Comparison of ENCODE assay signal across 28 mouse cellular contexts in genomic region chr16:32406671-32407070, GRCm38 (mm10). TPM values are rescaled to one million over a fixed set of nuclear protein-coding genes. Genes with fewer than 3 reads are reported as not detected.
DNase-seq lines count a peak whose midpoint lies in the region; ATAC-seq lines count a peak whose summit lies in the region.
"Had no signal": no experiment of that assay in that cellular context is flagged by ENCODE, and none has a peak within 500 bp of the region (broad histone marks: within the 10 kb centered on the region; RNA-seq: fewer than 3 reads in every experiment).

No protein-coding gene starts in this region.

- peak; percentile 15 for DNase-seq in embryo, embryonic 11 days
- no peak for DNase-seq in embryo, embryonic 9.5 days (ENCODE audit: extremely low spot score)
- no peak for DNase-seq in limb, embryonic 10.5 days (ENCODE audit: low spot score)
- DNase-seq in NIH3T3 (ENCODE audit: low read depth), result peak; percentile 53
- DNase-seq in embryonic facial prominence, embryonic 11.5 days (ENCODE audit: low spot score), result peak; percentile 74
- DNase-seq in adrenal gland, adult 2 months, result no peak
- DNase-seq in adrenal gland, adult 8-10 months, result no peak
- DNase-seq: adrenal gland, postnatal 14 days; adrenal gland, postnatal 36 days; B cell, adult 2 months; cerebellum, adult 11-12 months; cerebellum, adult 2 months; cerebellum, adult 9-10 months; cerebellum, postnatal 10 days; cerebellum, postnatal 25 days had no signal

- H3K4me1 ChIP-seq in limb, embryonic 12.5 days (replicated peaks), result 0 out of 2 replicates have a peak, but pooled peaks cover 5% of the 10 kb centered on the region
- H3K4me1 ChIP-seq in limb, embryonic 10.5 days, result peaks cover 12% of the 10 kb centered on the region
- H3K4me1 ChIP-seq in embryonic facial prominence, embryonic 11.5 days (ENCODE audit: control insufficient read depth, insufficient read depth, low read length), result no peaks in the 10 kb centered on the region
- H3K4me1 ChIP-seq: embryonic facial prominence, embryonic 15.5 days; forebrain, embryonic 10.5 days; forebrain, embryonic 12.5 days had no signal

- H3K9ac ChIP-seq in limb, embryonic 12.5 days (replicated peaks), result no peak overlapping the region
- no peak overlapping the region for H3K9ac ChIP-seq in embryonic facial prominence, embryonic 11.5 days (replicated peaks; ENCODE audit: low read length)
- H3K9ac ChIP-seq: embryonic facial prominence, embryonic 13.5 days; embryonic facial prominence, embryonic 15.5 days; forebrain, embryonic 12.5 days had no signal

- ATAC-seq in limb, embryonic 12.5 days (ENCODE audit: insufficient number of reproducible peaks, insufficient read depth, low FRiP score, low TSS enrichment, low read depth), result no peak
- ATAC-seq in embryonic facial prominence, embryonic 11.5 days (replicated peaks; ENCODE audit: insufficient number of reproducible peaks, low FRiP score, low TSS enrichment, low read depth), result no peak
- ATAC-seq: CD4-positive, CD25-positive, alpha-beta regulatory T cell, adult 4 months; forebrain, embryonic 14.5 days; forebrain, embryonic 16.5 days had no signal

- WGBS in limb, embryonic 12.5 days, result 40% methylated on average over 6 of the region's 6 CpGs
- 67% methylated on average over 6 of the region's 6 CpGs for WGBS in limb, embryonic 10.5 days
- WGBS in embryonic facial prominence, embryonic 11.5 days, result 33% methylated on average over 6 of the region's 6 CpGs

- no peak overlapping the region for H3K4me3 ChIP-seq in limb, embryonic 12.5 days (replicated peaks)
- H3K4me3 ChIP-seq in limb, embryonic 10.5 days, result no peak overlapping the region
- no peak overlapping the region for H3K4me3 ChIP-seq in embryonic facial prominence, embryonic 11.5 days (ENCODE audit: low read depth, low read length)
- H3K4me3 ChIP-seq: embryonic facial prominence, embryonic 13.5 days; embryonic facial prominence, embryonic 15.5 days; erythroblast, embryonic 14.5 days; forebrain, embryonic 10.5 days; forebrain, embryonic 12.5 days had no signal

- 0 out of 2 replicates have a peak overlapping the region, but pooled peaks have one; percentile 4 for H3K27ac ChIP-seq in limb, embryonic 12.5 days
- H3K27ac ChIP-seq in limb, embryonic 10.5 days, result no peak overlapping the region
- H3K27ac ChIP-seq in embryonic facial prominence, embryonic 11.5 days (replicated peaks; ENCODE audit: low read depth, low read length), result no peak overlapping the region
- H3K27ac ChIP-seq: embryonic facial prominence, embryonic 13.5 days; embryonic facial prominence, embryonic 15.5 days; forebrain, embryonic 10.5 days; forebrain, embryonic 12.5 days had no signal

- no peaks in the 10 kb centered on the region for H3K27me3 ChIP-seq in limb, embryonic 12.5 days
- H3K27me3 ChIP-seq in limb, embryonic 10.5 days (ENCODE audit: low read depth, poor library complexity, severe bottlenecking), result no peaks in the 10 kb centered on the region
- no peaks in the 10 kb centered on the region for H3K27me3 ChIP-seq in embryonic facial prominence, embryonic 11.5 days (ENCODE audit: control insufficient read depth, insufficient read depth, low read length)
- H3K27me3 ChIP-seq: CH12.LX; embryonic facial prominence, embryonic 13.5 days; embryonic facial prominence, embryonic 15.5 days; forebrain, embryonic 12.5 days had no signal

- no peaks in the 10 kb centered on the region for H3K36me3 ChIP-seq in limb, embryonic 12.5 days
- no peaks in the 10 kb centered on the region for H3K36me3 ChIP-seq in limb, embryonic 10.5 days
- no peaks in the 10 kb centered on the region for H3K36me3 ChIP-seq in embryonic facial prominence, embryonic 11.5 days (replicated peaks; ENCODE audit: control insufficient read depth, insufficient read depth, low read depth, low read length)
- H3K36me3 ChIP-seq: embryonic facial prominence, embryonic 13.5 days; embryonic facial prominence, embryonic 15.5 days; forebrain, embryonic 10.5 days; forebrain, embryonic 12.5 days; G1E had no signal

- H3K4me2 ChIP-seq in limb, embryonic 12.5 days, result no peak overlapping the region
- H3K4me2 ChIP-seq in embryonic facial prominence, embryonic 11.5 days (ENCODE audit: low read depth, low read length), result no peak overlapping the region
- H3K4me2 ChIP-seq: embryonic facial prominence, embryonic 13.5 days; embryonic facial prominence, embryonic 15.5 days; forebrain, embryonic 12.5 days had no signal

- H3K9me3 ChIP-seq in limb, embryonic 12.5 days, result no peaks in the 10 kb centered on the region
- no peaks in the 10 kb centered on the region for H3K9me3 ChIP-seq in limb, embryonic 10.5 days (replicated peaks)
- H3K9me3 ChIP-seq in embryonic facial prominence, embryonic 11.5 days (replicated peaks; ENCODE audit: control insufficient read depth, low read length), result no peaks in the 10 kb centered on the region
- H3K9me3 ChIP-seq: embryonic facial prominence, embryonic 13.5 days; embryonic facial prominence, embryonic 15.5 days; forebrain, embryonic 10.5 days; forebrain, embryonic 12.5 days; G1E had no signal

RNA-seq across cellular contexts. Expression of gene Tm4sf19, which starts 6.4 kb away (rescaled TPM):
- not detected in 2 replicates for polyA plus RNA-seq in limb, embryonic 12.5 days (2016; fragmentation: Nextera tagmentation; extraction: Ambion mirVana)
- not detected in 2 replicates for polyA plus RNA-seq in limb, embryonic 10.5 days (2016; fragmentation: Nextera tagmentation; extraction: Ambion mirVana)
- polyA plus RNA-seq in embryonic facial prominence, embryonic 11.5 days (2014; fragmentation: Nextera tagmentation; extraction: Ambion mirVana), result 0.22 TPM in 1 of 2 replicates, not detected in the other
- under 1 TPM; 0.29 to 0.93 TPM for total RNA-seq in adrenal gland, adult 2 months (2021)
- polyA plus RNA-seq in adrenal gland, adult 2 months (2012; rRNA removed), result 0.20 and 0.21 TPM in 2 replicates
- total RNA-seq in adrenal gland, adult 8-10 months (2022), result under 1 TPM; 0.37 to 0.91 (median 0.45) TPM
- total RNA-seq: adrenal gland, postnatal 14 days had no signal
- polyA plus RNA-seq: CD4-positive, CD25-positive, alpha-beta regulatory T cell, adult 4 months; cerebellum, adult 2 months; cortical plate, adult 2 months; embryonic facial prominence, embryonic 13.5 days; erythroblast, embryonic 14.5 days; forebrain, embryonic 10.5 days; forebrain, embryonic 12.5 days; forebrain, embryonic 14.5 days; forebrain, embryonic 16.5 days; frontal cortex, adult 2 months; G1E had no signal

RNA-seq across cellular contexts. Expression of gene Tctex1d2, which starts 12.8 kb away (rescaled TPM):
- polyA plus RNA-seq in limb, embryonic 12.5 days (2016; fragmentation: Nextera tagmentation; extraction: Ambion mirVana), result 31.4 and 31.9 TPM in 2 replicates
- 31.4 and 33.2 TPM in 2 replicates for polyA plus RNA-seq in limb, embryonic 10.5 days (2016; fragmentation: Nextera tagmentation; extraction: Ambion mirVana)
- 31.9 and 32.3 TPM in 2 replicates for polyA plus RNA-seq in embryonic facial prominence, embryonic 11.5 days (2014; fragmentation: Nextera tagmentation; extraction: Ambion mirVana)
- 1 to 10 TPM; 4.8 to 8.1 TPM for total RNA-seq in adrenal gland, adult 2 months (2021)
- 4.0 and 4.7 TPM in 2 replicates for polyA plus RNA-seq in adrenal gland, adult 2 months (2012; rRNA removed)
- total RNA-seq in adrenal gland, adult 8-10 months (2022), result 10 to 100 TPM in 2 of 4 experiments, 1 to 10 TPM in 2; 7.2 to 13.8 (median 9.2) TPM
- total RNA-seq: CH12.LX had no signal
- polyA plus RNA-seq: erythroblast, embryonic 14.5 days had no signal

RNA-seq across cellular contexts. Expression of gene Pcyt1a, which starts 24.1 kb away (rescaled TPM):
- polyA plus RNA-seq in limb, embryonic 12.5 days (2016; fragmentation: Nextera tagmentation; extraction: Ambion mirVana), result 35.2 and 37.4 TPM in 2 replicates
- polyA plus RNA-seq in limb, embryonic 10.5 days (2016; fragmentation: Nextera tagmentation; extraction: Ambion mirVana), result 38.6 and 41.4 TPM in 2 replicates
- polyA plus RNA-seq in embryonic facial prominence, embryonic 11.5 days (2014; fragmentation: Nextera tagmentation; extraction: Ambion mirVana), result 33.4 and 36.7 TPM in 2 replicates
- total RNA-seq in adrenal gland, adult 2 months (2021), result 10 to 100 TPM; 89.9 to 91.2 TPM
- 24.5 and 42.2 TPM in 2 replicates for polyA plus RNA-seq in adrenal gland, adult 2 months (2012; rRNA removed)
- 100 to 1,000 TPM in 1 of 4 experiments, 10 to 100 TPM in 3; 78.1 to 103 (median 87.3) TPM for total RNA-seq in adrenal gland, adult 8-10 months (2022)

Comparison
In these comparisons a context has a peak if more than half of its experiments do, and no peak if none do; other contexts are left out.
1. DNase-seq: peak in embryo, embryonic 11 days (single experiment), NIH3T3 (single experiment) and embryonic facial prominence, embryonic 11.5 days (single experiment); none in embryo, embryonic 9.5 days (single experiment), limb, embryonic 10.5 days (single experiment), adrenal gland, adult 2 months (single experiment) and adrenal gland, adult 8-10 months (single experiment).